Mouse (Mus musculus): ENCODE measurements around the gene Dnajc30. TPM values are rescaled to one million over a fixed set of nuclear protein-coding genes. Genes with fewer than 3 reads are reported as not detected.
"Not testable (repeated sequence)": the region's sequence is repeated elsewhere in the genome, so short reads cannot be mapped to it uniquely, and the experiment has no call there.

The Dnajc30 gene
- total RNA-seq, 2 experiments from 2014 or later, result 26.7 to 28.1 TPM

DNA sequence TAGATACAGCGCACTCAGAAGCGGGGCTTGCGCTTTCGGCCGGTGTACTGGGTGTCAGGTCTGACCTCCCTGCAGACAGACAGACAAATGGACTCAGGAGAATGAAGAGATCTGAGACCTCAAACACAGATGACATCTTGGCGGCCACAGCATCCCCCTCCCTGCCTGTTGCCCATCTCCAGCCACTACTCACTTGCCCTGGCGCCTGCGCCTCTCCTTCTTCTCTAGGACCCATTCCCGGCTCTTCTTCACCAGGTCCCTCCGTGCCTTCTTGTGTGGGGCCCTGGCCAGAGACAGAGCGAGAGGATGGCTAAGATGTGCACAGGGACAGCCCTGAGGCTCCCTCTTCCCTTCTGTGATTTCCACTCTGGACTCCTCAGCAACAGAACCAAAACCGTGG, 10.6 kb upstream of the Dnajc30 start:
- no peak for DNase-seq (ENCODE audit: low spot score)

DNA sequence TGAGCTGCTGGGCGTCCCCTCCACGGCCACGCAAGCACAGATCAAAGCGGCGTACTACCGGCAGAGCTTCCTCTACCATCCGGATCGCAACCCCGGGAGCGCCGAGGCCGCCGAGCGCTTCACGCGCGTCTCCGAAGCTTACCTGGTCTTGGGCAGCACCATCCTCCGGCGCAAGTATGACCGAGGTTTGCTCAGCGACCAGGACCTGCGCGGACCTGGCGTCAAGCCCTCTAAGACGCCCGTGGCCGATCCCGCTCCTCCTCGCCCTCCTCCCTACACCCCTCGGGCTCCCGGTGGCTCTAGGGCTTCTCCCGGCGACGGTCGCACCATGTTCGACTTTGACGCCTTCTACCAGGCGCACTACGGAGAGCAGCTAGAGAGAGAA, 372 bp downstream of the Dnajc30 start:
- DNase-seq (ENCODE audit: low spot score), result no peak

- not testable (repeated sequence) for DNase-seq (ENCODE audit: low spot score)
Measured at GRCm38 (mm10) chr5:135064909-135065446, 976 bp downstream of the Dnajc30 start, which contains the start of gene Bud23. Gene Bud23, minus strand, starts transcription at chr5:135064959.

DNA sequence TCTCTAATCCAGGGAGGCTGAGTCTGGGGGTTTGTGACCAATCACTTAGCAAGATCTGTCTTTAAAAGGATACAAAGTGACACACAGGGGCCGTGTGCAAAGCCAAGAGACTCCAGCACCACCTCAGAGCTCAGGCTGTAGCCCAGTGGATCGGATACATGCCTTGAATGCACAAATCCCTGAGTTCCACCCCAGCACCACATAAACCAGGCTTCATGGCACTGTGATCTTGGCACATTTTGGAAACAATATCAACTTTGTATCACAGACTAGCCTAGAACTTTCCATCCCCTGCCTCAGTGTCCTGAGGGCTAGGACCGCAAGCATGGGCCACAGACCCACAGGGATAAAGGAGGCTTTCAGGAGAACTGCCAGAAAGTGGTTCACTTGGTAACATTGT, 2.0 kb downstream of the Dnajc30 start:
- DNase-seq (ENCODE audit: low spot score), result no peak

DNA sequence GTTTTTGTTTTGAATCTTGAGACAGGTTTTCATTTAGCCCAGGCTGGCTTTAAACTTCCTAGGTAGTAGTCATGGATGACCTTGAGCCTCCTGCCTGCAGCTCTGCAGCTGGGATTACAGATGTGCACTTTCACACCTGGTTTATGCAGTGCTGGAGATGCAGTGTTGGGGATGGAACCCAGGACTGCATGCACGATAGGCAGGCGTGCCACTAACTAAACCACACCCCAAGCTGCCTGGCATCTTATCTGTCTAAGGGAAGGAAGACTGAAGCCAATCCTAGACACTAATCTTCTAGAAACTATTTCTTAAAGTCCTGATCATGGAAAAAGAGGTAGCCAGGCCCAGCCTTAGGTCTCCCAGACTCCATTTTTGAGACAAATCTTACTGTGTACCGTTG, 6.4 kb downstream of the Dnajc30 start:
- DNase-seq (ENCODE audit: low spot score), result no peak

- no peak for DNase-seq (ENCODE audit: low spot score)
Measured at GRCm38 (mm10) chr5:135072061-135072460, 8.1 kb downstream of the Dnajc30 start.

GRCm38 (mm10) chr5:135072720-135073119, 8.7 kb downstream of the Dnajc30 start:
- DNase-seq (ENCODE audit: low spot score), result no peak

DNA sequence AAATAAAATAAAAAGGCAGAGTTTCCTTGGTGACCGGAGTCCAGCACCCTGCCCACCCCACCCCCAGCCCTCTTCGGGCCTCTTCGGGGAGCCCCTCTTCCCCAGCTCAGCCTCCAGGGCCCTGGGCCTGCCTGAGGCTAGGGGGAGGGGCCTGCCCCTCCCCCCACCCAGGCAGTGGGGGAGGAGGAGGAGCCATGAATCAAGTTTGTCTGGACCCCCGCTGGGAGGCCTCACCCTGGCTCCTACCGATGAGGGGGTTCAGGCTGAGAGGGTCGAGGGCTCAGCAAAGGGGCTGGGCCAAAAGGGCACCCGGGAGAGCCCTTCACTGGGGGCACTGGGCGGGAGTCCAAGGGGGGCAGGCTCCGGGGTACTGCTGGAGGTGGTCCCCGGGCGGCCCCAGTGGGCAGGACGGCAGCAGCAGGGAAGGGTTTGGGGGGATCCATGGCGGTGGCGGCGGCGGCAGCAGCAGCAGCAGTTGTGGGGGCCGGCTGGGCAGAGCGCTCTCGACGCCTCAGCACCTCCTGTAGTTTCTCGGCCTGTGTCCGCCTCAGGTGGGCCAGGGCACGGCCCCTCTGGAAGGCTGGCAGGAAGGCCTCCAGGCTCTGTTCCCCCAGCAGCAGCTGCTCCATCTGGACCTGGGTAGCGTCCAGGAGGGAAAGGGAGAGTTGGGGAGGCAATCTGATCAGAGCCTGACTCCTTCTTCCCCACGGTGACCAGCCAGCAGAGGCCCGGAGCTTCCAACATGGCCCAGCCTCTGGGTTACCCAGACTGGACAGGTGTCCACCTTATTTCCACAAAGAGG, 9.5 kb downstream of the Dnajc30 start:
- DNase-seq (ENCODE audit: low spot score), result no peak

GRCm38 (mm10) chr5:135075655-135076054, 11.7 kb downstream of the Dnajc30 start:
- DNase-seq (ENCODE audit: low spot score), result no peak

DNA sequence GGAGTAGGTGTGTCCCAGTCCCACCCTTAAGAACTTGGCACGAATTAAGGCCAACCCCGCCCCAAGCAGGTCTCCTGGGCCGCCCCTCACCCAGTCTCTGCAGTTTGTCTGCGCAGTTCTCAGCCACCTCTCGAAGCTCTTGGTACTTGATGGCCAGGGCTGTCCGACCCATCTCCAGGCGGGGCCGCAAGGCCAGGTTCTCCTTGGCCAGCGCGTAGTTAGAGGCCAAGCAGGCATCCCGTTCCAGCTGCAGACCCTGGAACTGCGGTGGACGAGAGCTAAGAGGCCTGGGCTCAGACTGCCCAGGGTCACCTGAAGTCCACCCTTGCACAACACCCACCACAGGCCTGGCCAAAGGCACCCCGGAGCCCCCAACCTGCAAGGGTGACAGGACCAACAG, 12.4 kb downstream of the Dnajc30 start:
- no peak for DNase-seq (ENCODE audit: low spot score)

DNA sequence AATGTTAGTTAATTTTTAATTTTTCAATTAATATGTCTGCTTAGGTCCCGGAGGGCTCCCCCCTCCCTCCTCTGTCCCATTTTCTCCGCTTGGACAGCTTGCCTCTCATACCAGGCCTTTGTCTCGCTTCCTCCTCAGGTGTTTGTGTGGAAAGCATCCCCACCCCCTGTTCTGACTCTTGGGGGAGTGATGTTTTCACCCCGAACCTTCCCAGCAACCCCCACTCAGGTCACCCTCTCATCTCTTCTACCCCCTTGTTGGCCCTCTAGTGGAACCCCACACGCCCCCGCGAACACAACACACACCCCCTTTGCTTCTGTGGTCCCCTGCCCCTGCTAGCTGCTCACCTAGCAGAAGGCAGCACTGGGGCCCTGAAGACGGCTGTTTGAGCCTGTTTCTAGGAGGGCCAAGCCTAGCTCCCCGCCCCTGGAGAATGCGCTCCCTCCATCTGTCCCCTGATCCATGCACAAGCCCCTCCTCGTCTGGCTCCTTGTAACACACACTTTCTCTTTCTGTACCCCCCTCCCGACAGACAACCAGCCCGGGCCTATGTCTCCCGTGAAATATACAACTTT, 13.0 kb downstream of the Dnajc30 start:
- peak; percentile 10 for DNase-seq (ENCODE audit: low spot score)

GRCm38 (mm10) chr5:135077564-135078481, 13.8 kb downstream of the Dnajc30 start, which contains the start of gene Vps37d:
Gene Vps37d, minus strand, starts transcription at chr5:135078266.
- peak; percentile 93 for DNase-seq (ENCODE audit: low spot score)

GRCm38 (mm10) chr5:135078482-135078810, 14.4 kb downstream of the Dnajc30 start:
- no peak for DNase-seq (ENCODE audit: low spot score)

DNA sequence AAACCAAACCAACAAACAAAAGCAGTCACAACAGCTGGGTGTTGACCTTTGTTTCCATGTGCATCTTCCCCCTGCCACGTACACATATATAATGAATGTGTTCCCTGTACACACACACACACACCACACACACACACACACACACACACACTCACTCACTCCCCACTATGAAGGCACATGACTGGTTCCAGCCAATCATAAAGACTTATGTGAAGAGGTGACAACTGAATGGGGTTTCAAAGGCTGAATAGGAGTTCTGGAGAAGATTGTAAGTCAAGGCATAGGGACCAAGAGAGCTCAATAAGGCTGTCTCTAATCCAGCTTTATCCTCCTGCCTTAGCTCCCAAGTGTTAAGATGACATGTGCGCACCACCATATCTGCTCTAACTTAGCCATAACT, 15.6 kb downstream of the Dnajc30 start:
- DNase-seq (ENCODE audit: low spot score), result no peak

DNA sequence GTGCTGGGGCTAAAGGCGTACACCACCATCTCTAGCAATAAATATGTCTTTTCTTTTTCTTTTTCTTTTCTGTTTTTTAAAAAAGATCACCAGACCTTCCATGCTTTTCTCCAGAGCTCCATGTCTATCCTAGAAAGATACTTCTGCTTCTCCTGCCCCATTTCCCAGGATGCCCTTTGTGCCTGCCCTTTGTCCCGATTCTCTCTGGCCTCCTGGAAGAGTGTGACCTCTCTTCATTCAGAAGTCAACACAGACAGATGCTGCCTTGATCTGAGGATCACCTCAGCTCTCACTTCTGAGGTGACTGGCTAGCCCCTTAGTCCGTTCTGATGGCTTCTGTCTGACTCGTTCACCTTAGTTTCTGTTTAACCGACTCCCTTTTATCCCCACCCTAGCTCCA, 16.5 kb downstream of the Dnajc30 start:
- DNase-seq (ENCODE audit: low spot score), result no peak

DNA sequence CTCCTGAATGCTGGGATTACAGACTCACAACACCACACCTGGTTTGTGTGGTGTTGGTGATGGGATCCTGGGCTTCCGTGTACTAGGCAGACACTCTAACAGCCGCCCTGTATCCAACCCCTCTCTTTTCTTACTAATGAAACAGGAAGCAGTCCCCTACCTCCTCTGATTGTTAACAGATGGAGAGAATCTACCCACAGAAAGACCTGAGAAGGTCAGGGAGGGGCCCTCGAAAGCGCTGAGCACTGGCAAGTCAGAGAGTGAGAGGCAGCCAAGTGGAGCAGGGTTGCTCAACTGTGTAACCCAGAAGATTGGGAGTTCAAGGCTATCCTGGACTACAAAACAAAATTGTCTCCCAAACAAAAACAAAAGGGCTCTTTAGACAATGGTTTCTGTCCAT, 22.9 kb downstream of the Dnajc30 start:
- DNase-seq (ENCODE audit: low spot score), result no peak

DNA sequence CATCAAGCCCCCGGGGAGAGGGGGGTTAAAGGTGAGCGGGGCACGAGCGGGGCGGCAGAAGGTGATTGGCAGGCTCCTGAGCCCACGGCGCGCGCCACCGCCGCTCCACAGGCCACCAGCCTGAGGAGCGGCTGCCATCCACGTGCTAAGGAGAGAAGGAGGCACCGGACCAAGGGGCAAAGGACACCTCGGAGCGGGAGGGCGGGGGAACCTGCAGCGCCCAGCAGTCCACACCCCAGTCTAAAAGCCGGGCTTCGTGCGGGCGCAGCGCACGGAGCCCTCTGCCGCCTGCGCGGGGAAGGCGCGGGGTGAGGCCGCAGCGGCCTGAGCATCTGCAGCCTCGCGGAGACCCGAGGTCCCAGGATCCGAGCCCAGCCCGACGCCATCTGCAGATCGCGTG, 25.7 kb downstream of the Dnajc30 start, which contains the start of gene Mlxipl:
Mlxipl (plus strand) TSS at position 238 of the 400 bp plus-strand sequence.
- DNase-seq (ENCODE audit: low spot score), result no peak

- no peak for DNase-seq (ENCODE audit: low spot score)
Measured at GRCm38 (mm10) chr5:135100981-135101380, 37.0 kb downstream of the Dnajc30 start.

- no peak for DNase-seq (ENCODE audit: low spot score)
Measured at GRCm38 (mm10) chr5:135103999-135104660, 40.1 kb downstream of the Dnajc30 start.

- DNase-seq (ENCODE audit: low spot score), result peak; percentile 92
Measured at GRCm38 (mm10) chr5:135106758-135107256, 42.8 kb downstream of the Dnajc30 start.
